Mouse (Mus musculus) C3H10T1/2 (cell line): Measurements from ENCODE around the gene Trap1. TPM values are rescaled to one million over a fixed set of nuclear protein-coding genes. Genes with fewer than 3 reads are reported as not detected.

Source experiments
- polyA plus RNA-seq, 2 experiments: library from polyadenylated mRNA; unstranded; fragments of >200 nt; fragmentation: generic; extraction: Trizol; gene quantifications; one replicate each; pipeline ENCODE4 v1.2.1; 2012; ENCODE audit warnings: missing spikeins in 2 of 2

The Trap1 gene
- polyA plus RNA-seq: 10 to 100 TPM; 47.1 to 71.8 TPM

DNA sequence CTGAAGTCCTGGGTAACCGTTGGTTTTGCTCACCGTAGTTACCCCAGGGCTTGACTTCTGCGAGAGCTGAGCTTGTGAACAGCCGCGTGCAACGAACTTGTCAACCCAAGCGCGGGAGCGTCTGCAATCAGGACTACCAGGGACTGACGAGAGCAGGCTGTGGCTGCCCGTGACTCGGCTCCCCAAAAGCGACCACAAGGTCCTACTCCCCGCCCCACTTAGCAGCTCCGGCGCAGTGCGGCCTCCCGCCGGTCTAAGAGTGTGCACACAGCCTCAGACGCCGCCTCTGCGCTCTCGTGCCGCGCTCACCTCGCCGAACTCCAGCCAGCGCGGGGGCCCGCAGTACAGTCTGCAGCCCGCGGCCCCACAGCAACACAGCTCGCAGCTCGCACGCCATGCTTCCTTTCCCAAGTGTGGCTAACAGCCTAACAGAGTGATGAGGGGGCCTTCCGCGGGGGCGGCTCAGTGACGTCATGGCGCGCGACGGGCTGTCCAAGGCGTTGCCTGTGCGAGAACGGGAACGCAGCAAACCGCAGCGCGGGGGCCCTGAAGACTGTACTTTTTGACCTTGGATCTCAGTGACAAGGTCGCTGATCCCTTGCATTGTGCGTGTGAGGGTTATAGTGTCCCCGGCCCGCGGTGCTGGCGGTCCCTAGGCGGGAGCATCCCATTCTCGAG is at the start of gene Trap1:
TSS of gene Trap1 (minus strand) at position 444 of the 678 bp plus-strand sequence.

GRCm38 (mm10) chr16:4036807-4037206 is 40.8 kb downstream of the Trap1 start, which contains the start of gene Dnase1:
Gene Dnase1, plus strand, starts transcription at chr16:4036942.

GRCm38 (mm10) chr16:4003489-4004398 is 73.9 kb downstream of the Trap1 start, which contains the start of gene Slx4:
Gene Slx4, minus strand, starts transcription at chr16:4003770.

Other genes with a start within 250 kb of the Trap1 start
- not detected for gene Olfr15, start 246.9 kb downstream of the Trap1 start, polyA plus RNA-seq
- under 1 TPM; 0.02 to 0.63 TPM for gene Zfp174, start 230.6 kb downstream of the Trap1 start, polyA plus RNA-seq
- 10 to 100 TPM; 13.1 to 48.9 TPM for gene Naa60, start 205.5 kb downstream of the Trap1 start, polyA plus RNA-seq
- under 1 TPM; 0.19 to 0.91 TPM for gene Zfp597, start 193.3 kb downstream of the Trap1 start, polyA plus RNA-seq
- gene Gm20695, start 193.2 kb downstream of the Trap1 start, polyA plus RNA-seq: under 1 TPM in 1 of 2 experiments, not detected in 1; 0.25 TPM
- 1 to 10 TPM; 7.9 to 9.3 TPM for gene 1700037C18Rik, start 169.1 kb downstream of the Trap1 start, polyA plus RNA-seq
- gene Cluap1, start 169.0 kb downstream of the Trap1 start, polyA plus RNA-seq: 10 to 100 TPM in 1 of 2 experiments, 1 to 10 TPM in 1; 2.3 to 15.8 TPM
- 1 to 10 TPM; 1.1 TPM for gene Nlrc3, start 101.2 kb downstream of the Trap1 start, polyA plus RNA-seq
- gene Slx4, start 74.1 kb downstream of the Trap1 start, polyA plus RNA-seq: 10 to 100 TPM in 1 of 2 experiments, 1 to 10 TPM in 1; 3.1 to 19.0 TPM
- 1 to 10 TPM in 1 of 2 experiments, under 1 TPM in 1; 0.25 to 2.2 TPM for gene Dnase1, start 40.9 kb downstream of the Trap1 start, polyA plus RNA-seq
- 10 to 100 TPM in 1 of 2 experiments, 1 to 10 TPM in 1; 5.5 to 10.4 TPM for gene Crebbp, start 136.2 kb upstream of the Trap1 start, polyA plus RNA-seq